Mouse (Mus musculus): Measurements from ENCODE around the gene Pdlim4. TPM values are rescaled to one million over a fixed set of nuclear protein-coding genes. Genes with fewer than 3 reads are reported as not detected.

The Pdlim4 gene
- polyA plus RNA-seq, 1 experiment, result 26.0 TPM

- no peak for DNase-seq (ENCODE audit: low read depth)
Observed at GRCm38 (mm10) chr11:54090091-54090879, 21.5 kb upstream of the Pdlim4 start.

GRCm38 (mm10) chr11:54088947-54089317, 20.1 kb upstream of the Pdlim4 start:
- TF ChIP-seq CTCF (IDR thresholded peaks at IDR 0.05; ENCODE audit: borderline replicate concordance, extremely low read depth, insufficient read depth, insufficient read length) (peak; percentile 81), POLR2A (IDR thresholded peaks at IDR 0.05; ENCODE audit: borderline replicate concordance, extremely low read depth, insufficient read depth, insufficient read length, poor library complexity, severe bottlenecking) (no peak)
- peak; percentile 61 for DNase-seq (ENCODE audit: low read depth)

More at GRCm38 (mm10) chr11:54090091-54090879, 21.5 kb upstream of the Pdlim4 start:
- TF ChIP-seq POLR2A (IDR thresholded peaks at IDR 0.05; ENCODE audit: borderline replicate concordance, extremely low read depth, insufficient read depth, insufficient read length, poor library complexity, severe bottlenecking), result no peak
- no peak for TF ChIP-seq CTCF (IDR thresholded peaks at IDR 0.05; ENCODE audit: borderline replicate concordance, extremely low read depth, insufficient read depth, insufficient read length)

GRCm38 (mm10) chr11:54088253-54088946, 19.6 kb upstream of the Pdlim4 start:
- TF ChIP-seq CTCF (IDR thresholded peaks at IDR 0.05; ENCODE audit: borderline replicate concordance, extremely low read depth, insufficient read depth, insufficient read length) (no peak), POLR2A (IDR thresholded peaks at IDR 0.05; ENCODE audit: borderline replicate concordance, extremely low read depth, insufficient read depth, insufficient read length, poor library complexity, severe bottlenecking) (no peak)
- no peak for DNase-seq (ENCODE audit: low read depth)

- TF ChIP-seq CTCF (IDR thresholded peaks at IDR 0.05; ENCODE audit: borderline replicate concordance, extremely low read depth, insufficient read depth, insufficient read length), result no peak
- no peak for DNase-seq (ENCODE audit: low read depth)
Observed at GRCm38 (mm10) chr11:54085816-54086215, 17.0 kb upstream of the Pdlim4 start.

GRCm38 (mm10) chr11:54084976-54085375, 16.2 kb upstream of the Pdlim4 start:
- DNase-seq (ENCODE audit: low read depth), result no peak
- TF ChIP-seq CTCF (IDR thresholded peaks at IDR 0.05; ENCODE audit: borderline replicate concordance, extremely low read depth, insufficient read depth, insufficient read length) (no peak), POLR2A (IDR thresholded peaks at IDR 0.05; ENCODE audit: borderline replicate concordance, extremely low read depth, insufficient read depth, insufficient read length, poor library complexity, severe bottlenecking) (no peak)

- TF ChIP-seq CTCF (IDR thresholded peaks at IDR 0.05; ENCODE audit: borderline replicate concordance, extremely low read depth, insufficient read depth, insufficient read length) (no peak), POLR2A (IDR thresholded peaks at IDR 0.05; ENCODE audit: borderline replicate concordance, extremely low read depth, insufficient read depth, insufficient read length, poor library complexity, severe bottlenecking) (no peak)
- no peak for DNase-seq (ENCODE audit: low read depth)
Observed at GRCm38 (mm10) chr11:54082725-54083124, 13.9 kb upstream of the Pdlim4 start.

GRCm38 (mm10) chr11:54080435-54080834, 11.6 kb upstream of the Pdlim4 start:
- TF ChIP-seq POLR2A (IDR thresholded peaks at IDR 0.05; ENCODE audit: borderline replicate concordance, extremely low read depth, insufficient read depth, insufficient read length, poor library complexity, severe bottlenecking), result no peak
- no peak for TF ChIP-seq CTCF (IDR thresholded peaks at IDR 0.05; ENCODE audit: borderline replicate concordance, extremely low read depth, insufficient read depth, insufficient read length)
- DNase-seq (ENCODE audit: low read depth), result no peak

- DNase-seq (ENCODE audit: low read depth), result no peak
- TF ChIP-seq CTCF (IDR thresholded peaks at IDR 0.05; ENCODE audit: borderline replicate concordance, extremely low read depth, insufficient read depth, insufficient read length) (no peak), POLR2A (IDR thresholded peaks at IDR 0.05; ENCODE audit: borderline replicate concordance, extremely low read depth, insufficient read depth, insufficient read length, poor library complexity, severe bottlenecking) (no peak)
Observed at GRCm38 (mm10) chr11:54076101-54076500, 7.3 kb upstream of the Pdlim4 start.

- TF ChIP-seq CTCF (IDR thresholded peaks at IDR 0.05; ENCODE audit: borderline replicate concordance, extremely low read depth, insufficient read depth, insufficient read length), result no peak
- TF ChIP-seq POLR2A (IDR thresholded peaks at IDR 0.05; ENCODE audit: borderline replicate concordance, extremely low read depth, insufficient read depth, insufficient read length, poor library complexity, severe bottlenecking), result no peak
Observed at GRCm38 (mm10) chr11:54075353-54075752, 6.5 kb upstream of the Pdlim4 start.

GRCm38 (mm10) chr11:54073291-54073690, 4.5 kb upstream of the Pdlim4 start:
- no peak for TF ChIP-seq CTCF (IDR thresholded peaks at IDR 0.05; ENCODE audit: borderline replicate concordance, extremely low read depth, insufficient read depth, insufficient read length)
- TF ChIP-seq POLR2A (IDR thresholded peaks at IDR 0.05; ENCODE audit: borderline replicate concordance, extremely low read depth, insufficient read depth, insufficient read length, poor library complexity, severe bottlenecking), result no peak
- no peak for DNase-seq (ENCODE audit: low read depth)

More at GRCm38 (mm10) chr11:54075353-54075752, 6.5 kb upstream of the Pdlim4 start:
- no peak for DNase-seq (ENCODE audit: low read depth)

- TF ChIP-seq CTCF (IDR thresholded peaks at IDR 0.05; ENCODE audit: borderline replicate concordance, extremely low read depth, insufficient read depth, insufficient read length), result no peak
- TF ChIP-seq POLR2A (IDR thresholded peaks at IDR 0.05; ENCODE audit: borderline replicate concordance, extremely low read depth, insufficient read depth, insufficient read length, poor library complexity, severe bottlenecking), result no peak
- no peak for DNase-seq (ENCODE audit: low read depth)
Observed at GRCm38 (mm10) chr11:54071726-54072445, 3.1 kb upstream of the Pdlim4 start.

Measured in brain, embryonic 14.5 days (tissue).